Mouse (Mus musculus) embryonic facial prominence, embryonic 12.5 days (tissue): ENCODE results near the gene Spsb2. TPM values are rescaled to one million over a fixed set of nuclear protein-coding genes. Genes with fewer than 3 reads are reported as not detected.
"Not testable (repeated sequence)": the region's sequence is repeated elsewhere in the genome, so short reads cannot be mapped to it uniquely, and the experiment has no call there.

Experiments used
- ATAC-seq: fragments of 200-750 bp; cut with Nextera tagmentation; 2 replicates; pipeline ENCODE4 v1.8.0; 2017; ENCODE audit not compliant: insufficient number of reproducible peaks, insufficient read depth, low FRiP score, low TSS enrichment
- H3K27ac ChIP-seq: fragments of 300-500 bp; sonication (generic); 2 replicates; pipeline ENCODE4 v1.5.1; 2016; ENCODE audit warnings: mild to moderate bottlenecking
- H3K27me3 ChIP-seq: fragments of 300-500 bp; sonication (generic); 2 replicates; pipeline ENCODE4 v1.6.1; 2016; ENCODE audit warnings: mild to moderate bottlenecking, moderate library complexity
- H3K36me3 ChIP-seq: fragments of 300-500 bp; sonication (generic); 2 replicates; pipeline ENCODE4 v1.6.1; 2016; ENCODE audit warnings: mild to moderate bottlenecking
- H3K4me1 ChIP-seq: fragments of 300-500 bp; sonication (generic); 2 replicates; pipeline ENCODE4 v1.6.1; 2016
- H3K4me2 ChIP-seq: fragments of 300-500 bp; sonication (generic); replicated peaks from 2 replicates; pipeline ENCODE4 v1.6.1; 2016; ENCODE audit warnings: mild to moderate bottlenecking, moderate library complexity
- H3K4me3 ChIP-seq: fragments of 300-500 bp; sonication (generic); 2 replicates; pipeline ENCODE4 v1.5.1; 2016; ENCODE audit warnings: mild to moderate bottlenecking
- H3K9ac ChIP-seq: fragments of 300-500 bp; sonication (generic); 2 replicates; pipeline ENCODE4 v1.6.1; 2016; ENCODE audit warnings: mild to moderate bottlenecking, moderate library complexity
- H3K9me3 ChIP-seq: fragments of 300-500 bp; sonication (generic); 2 replicates; pipeline ENCODE4 v1.6.1; 2016; ENCODE audit warnings: mild to moderate bottlenecking, moderate library complexity
- WGBS: fragments of 180-500 bp; shearing (Covaris S2); methylation state at CpG from one replicate; pipeline ENCODE4 v1.1.7; 2016; 5-methylcytosine and 5-hydroxymethylcytosine counted together
- polyA plus RNA-seq: library from polyadenylated mRNA; unstranded; fragments of >200 nt; fragmentation: Nextera tagmentation; extraction: Ambion mirVana; gene quantifications from 2 replicates; pipeline ENCODE4 v1.2.1, GENCODE M21; 2016

Spsb2 gene
- polyA plus RNA-seq, 1 experiment from 2014 or later: 10.5 TPM

- H3K27ac ChIP-seq, H3K9me3 ChIP-seq, H3K27me3 ChIP-seq, ATAC-seq, H3K4me2 ChIP-seq, H3K9ac ChIP-seq, H3K4me3 ChIP-seq: not testable (repeated sequence)
- Histone ChIP-seq H3K36me3 (peaks cover 29% of the 10 kb centered on the region), H3K4me1 (peaks cover 37% of the 10 kb centered on the region)
- 88% methylated on average over 11 of the region's 11 CpGs for WGBS
These were observed 2.3 kb downstream of the Spsb2 start for GRCm38 (mm10) chr6:124810566-124811402.

DNA sequence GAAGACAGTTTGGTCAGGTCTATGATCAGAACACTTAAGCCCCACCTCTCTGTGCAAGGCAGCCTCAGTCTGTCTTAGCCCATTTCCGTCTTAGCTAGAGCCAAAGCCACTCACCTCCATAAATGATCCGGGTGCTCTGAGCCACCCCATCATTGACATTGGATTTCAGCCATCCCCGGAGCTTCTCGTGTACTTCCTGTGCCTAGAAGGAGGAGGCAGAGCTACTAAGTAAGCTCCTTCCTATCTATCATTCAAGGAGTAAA is 2.9 kb downstream of the Spsb2 start:
- Histone ChIP-seq H3K9me3 (no peaks in the 10 kb centered on the region), H3K27ac (no peak overlapping the region), H3K36me3 (peaks cover 35% of the 10 kb centered on the region), H3K9ac (no peak overlapping the region), H3K4me2 (no peak overlapping the region), H3K4me1 (peaks cover 33% of the 10 kb centered on the region), H3K27me3 (no peaks in the 10 kb centered on the region), H3K4me3 (no peak overlapping the region)
- 88% methylated on average over 4 of the region's 4 CpGs for WGBS
- ATAC-seq: no peak

DNA sequence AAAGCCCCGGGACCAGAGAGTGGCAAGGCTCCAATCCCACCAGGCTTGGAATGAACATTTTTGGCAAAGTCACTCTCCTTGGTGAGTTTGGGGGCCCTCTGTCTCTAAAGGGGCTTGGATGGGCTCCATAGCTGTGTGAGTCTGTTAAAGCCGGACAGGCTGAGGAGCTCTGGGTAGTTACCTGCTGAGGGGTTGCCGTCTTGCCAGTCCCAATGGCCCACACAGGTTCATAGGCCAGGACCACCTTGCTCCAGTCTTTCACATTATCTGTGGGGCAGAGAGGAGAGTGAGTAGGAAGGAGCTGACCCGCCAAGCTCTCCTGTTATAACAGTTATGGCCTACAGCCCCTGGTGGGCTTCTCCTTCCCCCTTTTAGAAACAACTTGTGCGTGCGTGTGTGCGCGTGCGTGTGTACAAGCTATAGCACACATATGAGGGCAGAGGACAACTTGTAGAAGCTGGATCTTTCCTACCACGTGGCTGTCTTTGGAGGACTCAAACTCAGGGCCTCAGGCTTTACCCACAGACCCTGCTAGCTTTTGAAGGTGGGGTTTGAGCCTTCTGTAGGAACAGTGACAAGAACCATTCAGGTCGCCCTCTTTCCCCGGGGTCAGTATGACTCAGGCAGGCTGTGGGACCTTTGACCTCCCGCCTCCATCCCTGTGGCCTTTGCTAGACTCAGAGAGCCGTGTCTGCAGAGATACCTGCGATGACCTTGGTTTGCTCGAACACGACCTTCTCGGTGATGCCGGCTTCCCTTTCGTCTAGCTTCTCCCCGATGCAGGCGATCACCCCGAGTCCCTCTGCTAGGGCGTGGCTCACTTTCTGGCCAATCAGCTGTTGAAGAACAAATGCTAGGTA is 3.5 kb downstream of the Spsb2 start:
- Histone ChIP-seq H3K4me3 (peak overlapping the region; percentile 88), H3K4me2 (peak overlapping the region; percentile 61), H3K9me3 (no peaks in the 10 kb centered on the region), H3K4me1 (peaks cover 33% of the 10 kb centered on the region), H3K27me3 (no peaks in the 10 kb centered on the region), H3K36me3 (peaks cover 41% of the 10 kb centered on the region), H3K27ac (0 out of 2 replicates have a peak overlapping the region, but pooled peaks have one; percentile 12), H3K9ac (no peak overlapping the region)
- no peak for ATAC-seq
- WGBS: 80% methylated on average over 24 of the region's 24 CpGs

DNA sequence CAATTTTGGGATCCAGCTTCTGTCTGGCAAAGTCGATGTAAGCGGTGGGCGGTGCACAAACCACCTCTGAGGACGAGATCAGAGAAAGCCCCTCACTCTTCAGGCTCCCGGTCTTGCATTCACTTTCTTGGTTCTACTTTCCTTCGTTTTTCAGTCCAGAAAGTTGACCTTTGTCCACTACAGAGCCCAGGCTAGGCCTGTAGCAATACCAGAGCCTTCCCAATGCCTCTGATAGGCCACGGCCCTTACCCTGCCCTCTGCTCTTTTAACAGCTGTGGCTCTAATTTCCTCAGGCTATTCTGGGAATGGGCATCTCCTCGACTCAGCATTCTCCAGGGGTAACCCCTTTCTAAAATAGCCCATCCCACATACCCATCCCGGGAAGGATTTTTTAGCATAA is 4.4 kb downstream of the Spsb2 start:
- WGBS: 18% methylated on average over 9 of the region's 9 CpGs
- Histone ChIP-seq H3K4me1 (peaks cover 33% of the 10 kb centered on the region), H3K9ac (peak overlapping the region; percentile 91), H3K4me2 (peak overlapping the region; percentile 61), H3K36me3 (peaks cover 50% of the 10 kb centered on the region), H3K27me3 (no peaks in the 10 kb centered on the region), H3K4me3 (peak overlapping the region; percentile 88), H3K9me3 (no peaks in the 10 kb centered on the region), H3K27ac (peak overlapping the region; percentile 89)
- no peak for ATAC-seq

DNA sequence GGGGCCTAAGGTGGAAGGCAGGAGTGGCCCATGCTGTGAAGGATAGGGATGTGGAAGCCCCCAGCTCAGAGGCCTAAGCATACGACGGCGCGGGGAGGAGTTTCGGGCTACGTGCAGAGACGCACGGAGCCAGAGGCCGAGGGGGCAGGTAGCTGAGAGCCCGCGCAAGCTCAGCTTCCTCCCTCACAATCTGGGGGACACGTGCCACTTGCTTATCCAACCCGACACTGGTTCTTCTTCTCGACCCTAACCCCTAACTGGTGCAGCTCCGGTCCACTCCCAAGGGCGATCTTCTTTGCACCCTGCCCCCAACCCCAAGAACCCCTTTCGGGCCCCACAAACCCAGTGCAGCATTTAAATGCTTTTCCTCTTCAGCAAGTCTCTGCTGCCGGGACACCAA is 5.0 kb downstream of the Spsb2 start:
- no peaks in the 10 kb centered on the region for H3K9me3 ChIP-seq
- H3K36me3 ChIP-seq: peaks cover 57% of the 10 kb centered on the region
- 2% methylated on average over 16 of the region's 18 CpGs for WGBS
- ATAC-seq: peak; percentile 37
- H3K4me3 ChIP-seq: peak overlapping the region; percentile 88
- H3K27ac ChIP-seq: peak overlapping the region; percentile 89
- peak overlapping the region; percentile 61 for H3K4me2 ChIP-seq
- no peaks in the 10 kb centered on the region for H3K27me3 ChIP-seq
- H3K4me1 ChIP-seq: peaks cover 33% of the 10 kb centered on the region
- peak overlapping the region; percentile 91 for H3K9ac ChIP-seq

GRCm38 (mm10) chr6:124813933-124814332 is 5.5 kb downstream of the Spsb2 start, which contains the start of gene Tpi1:
Gene Tpi1, minus strand, starts transcription at chr6:124814296.
- peak within 1 kb of the TSS; percentile 89 for H3K27ac ChIP-seq
- ATAC-seq: peak; percentile 84
- no peaks in the 10 kb centered on the region for H3K9me3 ChIP-seq
- peak within 1 kb of the TSS; percentile 61 for H3K4me2 ChIP-seq
- no peaks in the 10 kb centered on the region for H3K27me3 ChIP-seq
- H3K9ac ChIP-seq: peak within 1 kb of the TSS; percentile 91
- H3K36me3 ChIP-seq: peaks cover 61% of the 10 kb centered on the region
- H3K4me3 ChIP-seq: peak within 1 kb of the TSS; percentile 88
- under 1% methylated on average over 22 of the region's 22 CpGs for WGBS
- peaks cover 33% of the 10 kb centered on the region for H3K4me1 ChIP-seq

DNA sequence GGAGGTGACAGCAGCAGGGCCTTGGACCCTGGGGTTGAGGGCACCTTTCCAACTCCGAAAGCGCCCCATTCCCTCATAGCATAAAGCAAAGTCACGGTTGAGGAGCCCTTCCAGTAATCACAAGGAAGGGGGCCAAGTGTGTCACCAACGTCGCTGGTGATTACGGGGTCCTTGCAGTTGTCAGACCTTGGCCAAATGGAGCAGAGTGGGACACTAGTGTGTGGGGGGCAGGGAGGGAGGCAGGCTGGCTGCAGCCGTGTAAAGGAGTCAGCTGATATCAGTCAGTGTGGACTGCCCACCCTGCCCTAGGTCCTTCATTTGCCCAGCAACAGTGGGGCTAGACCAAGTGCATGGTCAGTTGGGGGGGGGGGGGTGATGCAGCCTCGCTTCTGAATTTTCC is 6.0 kb downstream of the Spsb2 start:
- Histone ChIP-seq H3K4me2 (peak overlapping the region; percentile 61), H3K4me3 (peak overlapping the region; percentile 88), H3K27ac (peak overlapping the region; percentile 89; the same call in 1 of the 2 replicates), H3K9ac (peak overlapping the region; percentile 24; the same call in 1 of the 2 replicates), H3K4me1 (peaks cover 32% of the 10 kb centered on the region), H3K9me3 (no peaks in the 10 kb centered on the region), H3K36me3 (peaks cover 66% of the 10 kb centered on the region), H3K27me3 (no peaks in the 10 kb centered on the region)
- WGBS: 35% methylated on average over 8 of the region's 8 CpGs
- 0 out of 2 replicates have a peak, but pooled peaks have one; percentile 23 for ATAC-seq

GRCm38 (mm10) chr6:124814858-124815774 is 6.7 kb downstream of the Spsb2 start:
- Histone ChIP-seq H3K9me3 (no peaks in the 10 kb centered on the region), H3K36me3 (peaks cover 72% of the 10 kb centered on the region), H3K27me3 (no peaks in the 10 kb centered on the region), H3K4me1 (peaks cover 26% of the 10 kb centered on the region), H3K9ac (no peak overlapping the region), H3K4me2 (no peak overlapping the region), H3K27ac (peak overlapping the region; percentile 89; the same call in 1 of the 2 replicates), H3K4me3 (no peak overlapping the region)
- 67% methylated on average over 9 of the region's 9 CpGs for WGBS
- no peak for ATAC-seq

GRCm38 (mm10) chr6:124816611-124817010 is 8.2 kb downstream of the Spsb2 start:
- Histone ChIP-seq H3K27ac (no peak overlapping the region), H3K4me1 (peaks cover 22% of the 10 kb centered on the region), H3K4me3 (no peak overlapping the region), H3K9me3 (no peaks in the 10 kb centered on the region), H3K27me3 (no peaks in the 10 kb centered on the region), H3K36me3 (peaks cover 74% of the 10 kb centered on the region), H3K4me2 (no peak overlapping the region), H3K9ac (no peak overlapping the region)
- WGBS: 93% methylated on average over 4 of the region's 4 CpGs
- no peak for ATAC-seq

- peaks cover 74% of the 10 kb centered on the region for H3K36me3 ChIP-seq
- no peak overlapping the region for H3K4me3 ChIP-seq
- H3K27ac ChIP-seq: no peak overlapping the region
- WGBS: 94% methylated on average over 11 of the region's 11 CpGs
- H3K9ac ChIP-seq: no peak overlapping the region
- no peaks in the 10 kb centered on the region for H3K27me3 ChIP-seq
- H3K9me3 ChIP-seq: no peaks in the 10 kb centered on the region
- no peak overlapping the region for H3K4me2 ChIP-seq
- H3K4me1 ChIP-seq: peaks cover 19% of the 10 kb centered on the region
- ATAC-seq: no peak
These were observed 8.7 kb downstream of the Spsb2 start for GRCm38 (mm10) chr6:124817125-124817524.

GRCm38 (mm10) chr6:124817563-124817962 is 9.1 kb downstream of the Spsb2 start:
- no peak overlapping the region for H3K4me2 ChIP-seq
- peaks cover 76% of the 10 kb centered on the region for H3K36me3 ChIP-seq
- no peak overlapping the region for H3K9ac ChIP-seq
- H3K9me3 ChIP-seq: no peaks in the 10 kb centered on the region
- ATAC-seq: no peak
- no peaks in the 10 kb centered on the region for H3K27me3 ChIP-seq
- H3K27ac ChIP-seq: no peak overlapping the region
- 96% methylated on average over 8 of the region's 8 CpGs for WGBS
- H3K4me1 ChIP-seq: peaks cover 15% of the 10 kb centered on the region
- H3K4me3 ChIP-seq: no peak overlapping the region
